Mouse (Mus musculus): ENCODE results near the gene Atl2. TPM values are rescaled to one million over a fixed set of nuclear protein-coding genes. Genes with fewer than 3 reads are reported as not detected.

Atl2 gene
- polyA plus RNA-seq, 1 experiment from 2014 or later: 40.8 TPM

DNA sequence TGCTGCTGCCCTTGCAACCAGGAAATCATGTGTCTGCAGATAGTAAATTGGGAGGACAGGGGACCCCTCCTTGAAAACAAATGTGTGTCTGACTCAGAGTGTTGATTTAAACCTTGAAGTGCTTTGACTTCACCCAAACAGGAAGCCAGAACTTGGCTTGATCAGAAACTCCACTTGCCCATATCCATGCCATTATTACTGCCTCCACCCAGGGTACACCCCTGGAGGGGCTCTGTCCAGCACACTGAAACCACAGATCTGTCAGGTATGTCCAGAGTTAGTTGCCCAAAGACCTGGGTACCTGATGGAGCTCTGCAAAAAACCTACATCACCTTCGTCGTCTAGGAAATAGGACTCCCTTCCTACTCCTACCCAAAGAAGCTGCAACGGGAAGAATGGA lies 77.0 kb downstream of the Atl2 start:
- peak; percentile 8 for DNase-seq
- Histone ChIP-seq H3K9ac (replicated peaks) (no peak overlapping the region), H3K4me3 (ENCODE audit: low read depth, low read length) (no peak overlapping the region), H3K27me3 (ENCODE audit: insufficient read depth, low read length) (no peaks in the 10 kb centered on the region), H3K36me3 (replicated peaks; ENCODE audit: insufficient read depth, low read length) (no peaks in the 10 kb centered on the region), H3K4me1 (ENCODE audit: insufficient read depth) (0 out of 2 replicates have a peak, but pooled peaks cover 2% of the 10 kb centered on the region), H3K9me3 (ENCODE audit: low read length) (no peaks in the 10 kb centered on the region), H3K27ac (ENCODE audit: low read depth) (no peak overlapping the region), H3K4me2 (ENCODE audit: low read depth, low read length) (no peak overlapping the region)
- 39% methylated on average over 3 of the region's 3 CpGs for WGBS (ENCODE audit: insufficient replicate concordance)
- ATAC-seq: no peak
- no peak for TF ChIP-seq CTCF (IDR thresholded peaks at IDR 0.05; ENCODE audit: low read depth)
- no peak for TF ChIP-seq EP300 (IDR thresholded peaks at IDR 0.05; ENCODE audit: low read depth)

- no peak overlapping the region for H3K4me3 ChIP-seq (ENCODE audit: low read depth, low read length)
- TF ChIP-seq EP300 (IDR thresholded peaks at IDR 0.05; ENCODE audit: low read depth) (no peak), CTCF (IDR thresholded peaks at IDR 0.05; ENCODE audit: low read depth) (no peak)
- no peaks in the 10 kb centered on the region for H3K9me3 ChIP-seq (ENCODE audit: low read length)
- no peaks in the 10 kb centered on the region for H3K27me3 ChIP-seq (ENCODE audit: insufficient read depth, low read length)
- H3K36me3 ChIP-seq (replicated peaks; ENCODE audit: insufficient read depth, low read length): no peaks in the 10 kb centered on the region
- H3K4me2 ChIP-seq (ENCODE audit: low read depth, low read length): no peak overlapping the region
- DNase-seq (peak; percentile 7), ATAC-seq (no peak)
- no peak overlapping the region for H3K27ac ChIP-seq (ENCODE audit: low read depth)
- H3K9ac ChIP-seq (replicated peaks): no peak overlapping the region
- 0 out of 2 replicates have a peak, but pooled peaks cover 2% of the 10 kb centered on the region for H3K4me1 ChIP-seq (ENCODE audit: insufficient read depth)
- 32% methylated on average over 7 of the region's 7 CpGs for WGBS (ENCODE audit: insufficient replicate concordance)
Measured at GRCm38 (mm10) chr17:79817995-79818394, 77.9 kb downstream of the Atl2 start.

DNA sequence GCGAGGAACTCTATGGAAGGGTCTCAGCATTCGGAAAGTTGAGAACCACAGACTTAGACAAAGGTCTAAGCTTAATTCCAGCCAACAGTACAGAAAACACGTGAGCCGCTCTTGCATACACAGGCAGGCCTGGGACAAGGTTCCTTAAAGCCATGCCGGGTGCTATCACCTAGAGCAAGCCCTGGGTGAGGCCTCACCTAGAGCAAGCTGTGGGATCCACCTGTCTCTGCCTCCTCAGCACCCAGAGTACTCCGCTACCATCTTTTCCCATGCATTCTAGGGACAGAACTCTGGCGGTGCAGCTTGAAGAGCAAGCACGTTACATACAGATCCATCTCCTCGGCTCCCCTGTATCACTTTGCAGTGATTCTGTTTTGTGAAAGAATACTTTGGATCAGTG lies 78.4 kb downstream of the Atl2 start:
- Histone ChIP-seq H3K27me3 (ENCODE audit: insufficient read depth, low read length) (no peaks in the 10 kb centered on the region), H3K4me3 (ENCODE audit: low read depth, low read length) (no peak overlapping the region), H3K9me3 (ENCODE audit: low read length) (no peaks in the 10 kb centered on the region), H3K4me2 (ENCODE audit: low read depth, low read length) (no peak overlapping the region), H3K36me3 (replicated peaks; ENCODE audit: insufficient read depth, low read length) (no peaks in the 10 kb centered on the region), H3K9ac (replicated peaks) (no peak overlapping the region), H3K27ac (ENCODE audit: low read depth) (no peak overlapping the region), H3K4me1 (ENCODE audit: insufficient read depth) (0 out of 2 replicates have a peak, but pooled peaks cover 2% of the 10 kb centered on the region)
- TF ChIP-seq CTCF (IDR thresholded peaks at IDR 0.05; ENCODE audit: low read depth) (no peak), EP300 (IDR thresholded peaks at IDR 0.05; ENCODE audit: low read depth) (no peak)
- ATAC-seq (no peak), DNase-seq (peak; percentile 9)
- 80% methylated on average over 9 of the region's 9 CpGs for whole genome bisulfite sequencing (ENCODE audit: insufficient replicate concordance)

DNA sequence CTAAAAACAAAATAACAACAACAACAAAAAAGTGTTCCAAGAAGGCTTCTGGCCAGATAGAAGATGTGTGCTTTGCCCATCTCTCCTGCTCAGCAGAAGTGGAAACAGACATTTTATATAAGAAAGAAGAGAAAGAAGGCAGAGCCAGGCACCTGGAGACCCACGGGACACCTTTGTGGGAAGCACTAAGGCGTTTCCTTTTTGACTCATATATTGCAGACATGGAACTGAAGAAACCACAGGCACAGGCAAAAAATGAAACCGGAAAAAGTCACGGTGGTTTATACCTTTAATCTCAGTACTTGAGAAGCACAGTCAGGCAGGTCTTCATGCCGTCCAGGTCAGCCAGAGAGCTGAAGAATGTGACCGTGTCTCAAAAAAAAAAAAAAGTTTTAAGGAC lies 79.0 kb downstream of the Atl2 start:
- 63% methylated on average over 6 of the region's 6 CpGs for WGBS (ENCODE audit: insufficient replicate concordance)

GRCm38 (mm10) chr17:79810421-79810820 lies 85.5 kb downstream of the Atl2 start:
- Histone ChIP-seq H3K9me3 (ENCODE audit: low read length) (no peaks in the 10 kb centered on the region), H3K36me3 (replicated peaks; ENCODE audit: insufficient read depth, low read length) (no peaks in the 10 kb centered on the region), H3K4me3 (ENCODE audit: low read depth, low read length) (no peak overlapping the region), H3K27ac (ENCODE audit: low read depth) (no peak overlapping the region), H3K9ac (replicated peaks) (no peak overlapping the region), H3K27me3 (ENCODE audit: insufficient read depth, low read length) (no peaks in the 10 kb centered on the region), H3K4me1 (ENCODE audit: insufficient read depth) (no peaks in the 10 kb centered on the region), H3K4me2 (ENCODE audit: low read depth, low read length) (no peak overlapping the region)
- WGBS (ENCODE audit: insufficient replicate concordance): 76% methylated on average over 9 of the region's 9 CpGs
- TF ChIP-seq EP300 (IDR thresholded peaks at IDR 0.05; ENCODE audit: low read depth) (no peak), CTCF (IDR thresholded peaks at IDR 0.05; ENCODE audit: low read depth) (no peak)
- ATAC-seq (no peak), DNase-seq (no peak)

More for the DNA sequence above, 79.0 kb downstream of the Atl2 start:
- no peaks in the 10 kb centered on the region for H3K27me3 ChIP-seq (ENCODE audit: insufficient read depth, low read length)
- no peak overlapping the region for H3K4me2 ChIP-seq (ENCODE audit: low read depth, low read length)
- H3K36me3 ChIP-seq (replicated peaks; ENCODE audit: insufficient read depth, low read length): no peaks in the 10 kb centered on the region
- no peak overlapping the region for H3K9ac ChIP-seq (replicated peaks)
- ATAC-seq: no peak
- H3K27ac ChIP-seq (ENCODE audit: low read depth): no peak overlapping the region
- 0 out of 2 replicates have a peak, but pooled peaks cover 2% of the 10 kb centered on the region for H3K4me1 ChIP-seq (ENCODE audit: insufficient read depth)
- TF ChIP-seq CTCF (IDR thresholded peaks at IDR 0.05; ENCODE audit: low read depth) (no peak), EP300 (IDR thresholded peaks at IDR 0.05; ENCODE audit: low read depth) (no peak)
- no peak overlapping the region for H3K4me3 ChIP-seq (ENCODE audit: low read depth, low read length)
- no peaks in the 10 kb centered on the region for H3K9me3 ChIP-seq (ENCODE audit: low read length)
- DNase-seq: peak; percentile 2

DNA sequence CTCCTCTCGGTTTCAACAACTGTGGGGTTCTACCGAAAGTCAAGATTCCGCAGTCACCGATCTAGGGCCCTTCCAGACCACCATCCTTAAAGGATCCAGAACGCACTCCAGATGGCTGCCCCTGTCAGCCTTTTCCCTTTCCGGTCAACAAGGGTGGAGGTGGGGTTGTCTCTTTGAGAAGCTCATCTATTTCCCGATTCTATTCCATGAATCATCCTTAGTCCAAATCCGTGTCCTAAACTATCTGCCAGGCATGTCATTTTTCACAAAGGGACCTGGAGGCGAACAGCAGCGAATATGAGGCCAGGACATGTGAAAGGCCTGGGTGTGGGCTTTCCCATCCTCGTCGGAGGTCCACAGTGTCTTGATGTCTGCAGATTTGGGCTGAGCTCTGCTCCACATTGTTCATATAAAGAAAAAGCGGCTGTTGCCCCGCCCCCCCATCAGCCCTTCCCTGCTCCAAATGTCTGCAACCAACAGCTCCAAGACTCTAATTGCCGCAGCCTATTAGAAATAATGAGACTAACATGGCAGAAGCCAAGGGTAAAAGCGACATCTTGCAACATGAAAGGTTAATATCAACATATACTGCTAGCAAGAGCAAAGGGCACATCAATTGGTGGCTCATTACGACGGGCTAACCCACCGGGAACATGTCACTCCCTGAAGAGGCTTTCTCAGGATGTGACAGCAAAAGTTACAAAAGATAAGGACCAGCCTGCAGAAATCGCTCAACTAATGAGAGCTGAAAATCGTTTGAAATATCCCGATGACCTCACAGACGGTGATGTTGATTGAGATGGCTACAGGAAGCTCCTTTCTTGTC lies 86.2 kb downstream of the Atl2 start:
- H3K9me3 ChIP-seq (ENCODE audit: low read length): no peaks in the 10 kb centered on the region
- no peaks in the 10 kb centered on the region for H3K27me3 ChIP-seq (ENCODE audit: insufficient read depth, low read length)
- H3K4me3 ChIP-seq (ENCODE audit: low read depth, low read length): no peak overlapping the region
- TF ChIP-seq EP300 (IDR thresholded peaks at IDR 0.05; ENCODE audit: low read depth): no peak
- TF ChIP-seq CTCF (IDR thresholded peaks at IDR 0.05; ENCODE audit: low read depth): no peak
- no peak overlapping the region for H3K9ac ChIP-seq (replicated peaks)
- no peak overlapping the region for H3K4me2 ChIP-seq (ENCODE audit: low read depth, low read length)
- no peaks in the 10 kb centered on the region for H3K4me1 ChIP-seq (ENCODE audit: insufficient read depth)
- WGBS (ENCODE audit: insufficient replicate concordance): 75% methylated on average over 23 of the region's 23 CpGs
- DNase-seq (no peak), ATAC-seq (no peak)
- no peaks in the 10 kb centered on the region for H3K36me3 ChIP-seq (replicated peaks; ENCODE audit: insufficient read depth, low read length)
- no peak overlapping the region for H3K27ac ChIP-seq (ENCODE audit: low read depth)
